In genomic region chr1:51626303-51626702, GRCm38 (mm10) we compare ENCODE assay signal across 18 mouse cellular contexts.
"Had no signal": no experiment of that assay in that cellular context is flagged by ENCODE, and none has a peak within 500 bp of the region (broad histone marks: within the 10 kb centered on the region; RNA-seq: fewer than 3 reads in every experiment).

No protein-coding gene starts in this region.

- ATAC-seq: midbrain, embryonic 13.5 days; midbrain, embryonic 16.5 days had no signal

- H3K4me3 ChIP-seq: layer of hippocampus, adult 2 months; liver, embryonic 13.5 days; megakaryocyte, embryonic 14.5 days; midbrain, embryonic 10.5 days; midbrain, embryonic 13.5 days; myocyte; stomach, embryonic 15.5 days had no signal

- H3K9me3 ChIP-seq: liver, embryonic 13.5 days; megakaryocyte, embryonic 14.5 days; midbrain, embryonic 10.5 days; midbrain, embryonic 13.5 days; stomach, embryonic 15.5 days had no signal

- DNase-seq: kidney, adult 9 months; kidney, postnatal 25 days; layer of hippocampus, adult 9-11 months; liver, embryonic 13.5 days; lung, adult 2 months; lung, postnatal 14 days; lung, postnatal 4 days; right cerebral cortex, postnatal 14 days; right cerebral cortex, postnatal 4 days; thymus, postnatal 25 days had no signal

- H3K27ac ChIP-seq: kidney, postnatal 0 days; layer of hippocampus, adult 2 months; liver, embryonic 13.5 days; midbrain, embryonic 10.5 days; midbrain, embryonic 13.5 days; stomach, embryonic 15.5 days had no signal

- H3K9ac ChIP-seq: liver, embryonic 13.5 days; midbrain, embryonic 13.5 days; stomach, embryonic 15.5 days had no signal

- H3K27me3 ChIP-seq: liver, embryonic 13.5 days; stomach, embryonic 15.5 days had no signal

- H3K4me1 ChIP-seq: liver, embryonic 13.5 days; megakaryocyte, embryonic 14.5 days; stomach, embryonic 15.5 days had no signal

- H3K4me2 ChIP-seq: liver, embryonic 13.5 days; midbrain, embryonic 13.5 days; stomach, embryonic 15.5 days had no signal

- H3K36me3 ChIP-seq: liver, embryonic 13.5 days; midbrain, embryonic 10.5 days; midbrain, embryonic 13.5 days; stomach, embryonic 15.5 days had no signal
